Mouse (Mus musculus) heart, postnatal 0 days (tissue): ENCODE data around the gene Lfng.

ENCODE experiments used
- CTCF ChIP-seq: IDR thresholded peaks from 2 replicates; pipeline ENCODE4 v1.5.1; 2016; ENCODE audit warnings: antibody characterized with exemption, control low read depth, low read depth
- EP300 ChIP-seq: IDR thresholded peaks from 2 replicates; pipeline ENCODE4 v1.6.1; 2016; ENCODE audit warnings: antibody characterized with exemption, low read depth

GRCm38 (mm10) chr5:140611611-140612185 is 4.6 kb downstream of the Lfng start:
- TF ChIP-seq EP300 (no peak), CTCF (0 out of 2 replicates have a peak, but pooled peaks have one; percentile 4)
